Mouse (Mus musculus) embryonic stem cell, embryonic (primary cell): ENCODE results near the gene Mdga1.

ENCODE experiments used
- CTCF ChIA-PET, 4 experiments: fragments of 300-600 bp in 2 of 4; fragments of 350-600 bp in 2 of 4; sonication (Branson Sonifier 250); formaldehyde crosslinking; loops; one replicate each; lab custom pipeline; 2022; ENCODE audit warnings: inconsistent platforms in 2 of 4; lab: Charles Lee
- POLR2A ChIA-PET, 4 experiments: fragments of 300-600 bp in 2 of 4; fragments of 350-600 bp in 2 of 4; sonication (Branson Sonifier 250); formaldehyde crosslinking; loops; one replicate each; lab custom pipeline; 2022; ENCODE audit warnings: antibody characterized with exemption in 4 of 4, inconsistent platforms in 1 of 4; lab: Charles Lee

Mdga1 gene

GRCm38 (mm10) chr17:29795050-29795770, 174.7 kb downstream of the Mdga1 start:
- CTCF ChIA-PET, result interaction anchor here in 3 of 4 experiments (0.7 to 2.4 kb wide), 19 partner anchors 11 to 266 kb away, joined by 3 to 11 read pairs (median 3); no protein-coding TSS in a partner anchor
- POLR2A ChIA-PET, result interaction anchor here in 3 of 4 experiments (0.6 to 1.7 kb wide), 8 partner anchors 11 to 87 kb away, joined by 3 to 5 read pairs (median 4); no protein-coding TSS in a partner anchor

- ChIA-PET POLR2A (interaction anchor here in 1 of 4 experiments (0.7 kb wide), 1 partner anchor 91 kb away, joined by 3 read pairs; no protein-coding TSS in a partner anchor), CTCF (interaction anchor here in 3 of 4 experiments (0.7 to 3.4 kb wide), 8 partner anchors 10 to 92 kb away, joined by 3 to 11 read pairs (median 4); no protein-coding TSS in a partner anchor)
Measured at GRCm38 (mm10) chr17:29791531-29792050, 178.3 kb downstream of the Mdga1 start.

- ChIA-PET POLR2A (interaction anchor here in 2 of 4 experiments (1.0 to 1.4 kb wide), 5 partner anchors 12 to 96 kb away, joined by 3 to 4 read pairs (median 3); no protein-coding TSS in a partner anchor), CTCF (interaction anchor here (0.6 to 3.8 kb wide), 29 partner anchors 10 to 262 kb away, joined by 3 to 14 read pairs (median 4); no protein-coding TSS in a partner anchor)
Measured at GRCm38 (mm10) chr17:29790231-29790740, 179.6 kb downstream of the Mdga1 start.

- CTCF ChIA-PET, result interaction anchor here (0.6 to 3.8 kb wide), 36 partner anchors 9 to 270 kb away, joined by 3 to 14 read pairs (median 4); no protein-coding TSS in a partner anchor
- POLR2A ChIA-PET, result interaction anchor here in 2 of 4 experiments (0.6 to 1.4 kb wide), 8 partner anchors 12 to 316 kb away, joined by 3 to 4 read pairs (median 3); no protein-coding TSS in a partner anchor
Measured at GRCm38 (mm10) chr17:29789715-29790114, 180.2 kb downstream of the Mdga1 start.

- ChIA-PET CTCF (interaction anchor here (0.6 to 3.8 kb wide), 18 partner anchors 11 to 98 kb away, joined by 3 to 14 read pairs (median 5); no protein-coding TSS in a partner anchor), POLR2A (interaction anchor here in 1 of 4 experiments (1.3 kb wide), 1 partner anchor 99 kb away, joined by 3 read pairs; no protein-coding TSS in a partner anchor)
Measured at GRCm38 (mm10) chr17:29788573-29788972, 181.3 kb downstream of the Mdga1 start.

GRCm38 (mm10) chr17:29784820-29785219, 185.1 kb downstream of the Mdga1 start:
- CTCF ChIA-PET, result interaction anchor here (0.5 to 3.5 kb wide), 52 partner anchors 10 to 908 kb away, joined by 3 to 36 read pairs (median 4); no protein-coding TSS in a partner anchor
- POLR2A ChIA-PET, result interaction anchor here (0.5 to 1.2 kb wide), 7 partner anchors 11 to 886 kb away, joined by 3 to 8 read pairs (median 3); no protein-coding TSS in a partner anchor

GRCm38 (mm10) chr17:29781472-29781871, 188.4 kb downstream of the Mdga1 start:
- ChIA-PET POLR2A (interaction anchor here in 1 of 4 experiments (0.7 kb wide), 1 partner anchor 91 kb away, joined by 6 read pairs; no protein-coding TSS in a partner anchor), CTCF (interaction anchor here in 2 of 4 experiments (0.6 to 0.7 kb wide), 3 partner anchors 120 to 447 kb away, joined by 3 to 11 read pairs (median 7); no protein-coding TSS in a partner anchor)

GRCm38 (mm10) chr17:29778021-29778420, 191.9 kb downstream of the Mdga1 start:
- POLR2A ChIA-PET, result interaction anchor here in 1 of 4 experiments (0.5 to 1.0 kb wide), 3 partner anchors 12 to 323 kb away, joined by 3 to 4 read pairs (median 4); no protein-coding TSS in a partner anchor
- CTCF ChIA-PET, result no interaction called here
